Comparison of ENCODE assay signal across 10 mouse cellular contexts in genomic region chr17:50025173-50025626, GRCm38 (mm10).
DNase-seq lines count a peak whose midpoint lies in the region; ATAC-seq and TF ChIP-seq lines count a peak whose summit lies in the region.
"Had no signal": no experiment of that assay in that cellular context is flagged by ENCODE, and none has a peak within 500 bp of the region (broad histone marks: within the 10 kb centered on the region; RNA-seq: fewer than 3 reads in every experiment).

No protein-coding gene starts in this region.

- H3K4me1 ChIP-seq in heart, adult 2 months (ENCODE audit: control insufficient read depth, insufficient read depth, low read length), result peaks cover 8% of the 10 kb centered on the region
- H3K4me1 ChIP-seq in heart, embryonic 10.5 days, result peaks cover 14% of the 10 kb centered on the region; the same call in 1 of the 2 replicates
- peaks cover 31 to 73% of the 10 kb centered on the region in 2 experiments for H3K4me1 ChIP-seq in CH12.LX (ENCODE audit: control insufficient read depth in 1 of 2, insufficient read depth in 2 of 2)
- H3K4me1 ChIP-seq in neural tube, embryonic 15.5 days, result peaks cover 13% of the 10 kb centered on the region

- H3K79me2 ChIP-seq in heart, adult 2 months (replicated peaks; ENCODE audit: control insufficient read depth, insufficient read depth, low read length), result no peaks in the 10 kb centered on the region
- H3K79me2 ChIP-seq in CH12.LX (replicated peaks; ENCODE audit: control insufficient read depth, extremely low read depth, insufficient read depth, poor library complexity, severe bottlenecking), result no peaks in the 10 kb centered on the region
- no peaks in the 10 kb centered on the region for H3K79me2 ChIP-seq in macrophage (ENCODE audit: inconsistent target)

- intact Hi-C loops in heart, adult 2 months (cut with DNase I), result loop anchor here (5.0 kb wide), 1 partner anchor 38 kb away; no protein-coding TSS in a partner anchor
- intact Hi-C loops in left cerebral cortex, postnatal 4 days (cut with DNase I), result no loop called here

- 45% methylated on average over 4 of the region's 4 CpGs for WGBS in heart, adult 2 months
- WGBS in heart, embryonic 10.5 days, result 40% methylated on average over 4 of the region's 4 CpGs
- 0% methylated on average over 4 of the region's 4 CpGs for WGBS in macrophage (ENCODE audit: missing documents)
- 75% methylated on average over 4 of the region's 4 CpGs for WGBS in neural tube, embryonic 15.5 days

- no peak; the same call in none of the 2 replicates for TF ChIP-seq RAD21 in CH12.LX (IDR thresholded peaks at IDR 0.05; ENCODE audit: low read depth, low read length)

- TF ChIP-seq POLR2A in heart, adult 2 months (IDR thresholded peaks at IDR 0.05; ENCODE audit: insufficient read depth, low read depth, low read length), result no peak
- no peak for TF ChIP-seq POLR2A in CH12.LX (IDR thresholded peaks at IDR 0.05; ENCODE audit: low read depth, low read length)

- peaks cover 3% of the 10 kb centered on the region for H3K36me3 ChIP-seq in heart, adult 2 months (ENCODE audit: control insufficient read depth, insufficient read depth, low read length)
- no peaks in the 10 kb centered on the region for H3K36me3 ChIP-seq in heart, embryonic 10.5 days
- H3K36me3 ChIP-seq in CH12.LX (replicated peaks in 1 of 2; ENCODE audit: control insufficient read depth in 1 of 2, insufficient read depth in 1 of 2, low read length in 1 of 2) (peaks cover 12 to 31% of the 10 kb centered on the region in 2 experiments), macrophage (ENCODE audit: inconsistent target) (no peaks in the 10 kb centered on the region)
- H3K36me3 ChIP-seq in neural tube, embryonic 15.5 days, result no peaks in the 10 kb centered on the region
- H3K36me3 ChIP-seq: G1E; neural tube, embryonic 13.5 days had no signal

- no peaks in the 10 kb centered on the region for H3K27me3 ChIP-seq in heart, adult 2 months (ENCODE audit: control insufficient read depth, insufficient read depth, low read length)
- H3K27me3 ChIP-seq in heart, embryonic 10.5 days (ENCODE audit: insufficient read depth, poor library complexity, severe bottlenecking), result no peaks in the 10 kb centered on the region
- H3K27me3 ChIP-seq in CH12.LX (replicated peaks), result no peaks in the 10 kb centered on the region
- H3K27me3 ChIP-seq in neural tube, embryonic 15.5 days (replicated peaks), result no peaks in the 10 kb centered on the region
- H3K27me3 ChIP-seq: neural tube, embryonic 13.5 days had no signal

- dilution Hi-C loops in CH12.LX (cut with MboI; ENCODE audit: extremely low pct_ligation_motif_present, extremely low pct_unique_long_range_greater_than_20kb, low sequenced_read_pairs), result no loop called here

- no peak for TF ChIP-seq CTCF in heart, adult 2 months (IDR thresholded peaks at IDR 0.05)
- TF ChIP-seq CTCF in CH12.LX (conservative IDR thresholded peaks at IDR 0.05 in 1 of 2, IDR thresholded peaks at IDR 0.05 in 1 of 2; ENCODE audit: low read depth in 2 of 2, low read length in 2 of 2), result no peak

- in situ Hi-C loops in CH12.LX (cut with MboI; ENCODE audit: low pct_ligation_motif_present, low pct_unique_long_range_greater_than_20kb, low sequenced_read_pairs), result no loop called here

- H3K4me3 ChIP-seq in heart, adult 2 months, result no peak overlapping the region
- no peak overlapping the region for H3K4me3 ChIP-seq in heart, embryonic 10.5 days
- H3K4me3 ChIP-seq in CH12.LX (replicated peaks in 1 of 3; ENCODE audit: low read depth in 2 of 3, low read length in 2 of 3, poor library complexity in 1 of 3) (no peak overlapping the region), macrophage (ENCODE audit: inconsistent target) (no peak overlapping the region)
- H3K4me3 ChIP-seq in neural tube, embryonic 15.5 days (replicated peaks), result no peak overlapping the region
- H3K4me3 ChIP-seq: neural tube, embryonic 13.5 days had no signal

- no peaks in the 10 kb centered on the region for H3K9me3 ChIP-seq in heart, embryonic 10.5 days
- peaks cover 6% of the 10 kb centered on the region for H3K9me3 ChIP-seq in CH12.LX (replicated peaks; ENCODE audit: low read length)
- no peaks in the 10 kb centered on the region for H3K9me3 ChIP-seq in neural tube, embryonic 15.5 days (replicated peaks)
- H3K9me3 ChIP-seq: neural tube, embryonic 13.5 days had no signal

- peak overlapping the region; percentile 68 for H3K27ac ChIP-seq in heart, adult 2 months
- no peak overlapping the region for H3K27ac ChIP-seq in heart, embryonic 10.5 days
- H3K27ac ChIP-seq in CH12.LX (ENCODE audit: insufficient read depth, low read depth), result peak overlapping the region; percentile 95
- H3K27ac ChIP-seq in macrophage, result peak overlapping the region; percentile 98
- H3K27ac ChIP-seq in neural tube, embryonic 15.5 days (replicated peaks), result no peak overlapping the region
- H3K27ac ChIP-seq: neural tube, embryonic 13.5 days had no signal

- peak; percentile 57 to 76 for DNase-seq in heart, adult 2 months
- DNase-seq in heart, embryonic 10.5 days (ENCODE audit: low spot score), result no peak
- peak; percentile 96 for DNase-seq in CH12.LX (ENCODE audit: extremely low read depth)
- DNase-seq in induced T-regulatory cell, adult 2 months (ENCODE audit: low read depth), result peak; percentile 84
- no peak for DNase-seq in left cerebral cortex, postnatal 4 days
- no peak for DNase-seq in thymus, postnatal 36 days

- peak overlapping the region; percentile 2; the same call in 1 of the 2 replicates for H3K4me2 ChIP-seq in CH12.LX (ENCODE audit: insufficient read depth, low read depth, poor library complexity, severe bottlenecking)
- no peak overlapping the region for H3K4me2 ChIP-seq in neural tube, embryonic 15.5 days
- H3K4me2 ChIP-seq: neural tube, embryonic 13.5 days had no signal

- no peak for ATAC-seq in neural tube, embryonic 15.5 days (ENCODE audit: low FRiP score)

- peak; percentile 68; the same call in 1 of the 2 replicates for TF ChIP-seq EP300 in heart, adult 2 months (IDR thresholded peaks at IDR 0.05; ENCODE audit: insufficient read depth, low read depth, low read length)
- peak; percentile 88 for TF ChIP-seq EP300 in CH12.LX (IDR thresholded peaks at IDR 0.05; ENCODE audit: low read length)

- no peak overlapping the region for H3K9ac ChIP-seq in heart, adult 2 months (ENCODE audit: low read depth, low read length)
- 0 out of 2 replicates have a peak overlapping the region, but pooled peaks have one; percentile 23 for H3K9ac ChIP-seq in CH12.LX (ENCODE audit: insufficient read depth, low read depth)
- no peak overlapping the region for H3K9ac ChIP-seq in neural tube, embryonic 15.5 days (replicated peaks)
- H3K9ac ChIP-seq: neural tube, embryonic 13.5 days had no signal

TF ChIP-seq in CH12.LX, 34 proteins besides CTCF, POLR2A, EP300 and RAD21 (continues in another document):
- no peak for TF ChIP-seq CHD1 (IDR thresholded peaks at IDR 0.05; ENCODE audit: low read depth, low read length)
- no peak; the same call in 1 of the 2 replicates for TF ChIP-seq JUN (IDR thresholded peaks at IDR 0.05; ENCODE audit: insufficient read depth, low read depth, low read length)
- TF ChIP-seq MYC (IDR thresholded peaks at IDR 0.05; ENCODE audit: low read depth, low read length), result peak; percentile 79
- TF ChIP-seq HCFC1 (IDR thresholded peaks at IDR 0.05; ENCODE audit: low read depth, low read length), result peak; percentile 53; the same call in 1 of the 2 replicates
- 0 out of 2 replicates have a peak, but pooled peaks have one; percentile 4 for TF ChIP-seq MAX (IDR thresholded peaks at IDR 0.05; ENCODE audit: low read length)
- peak; percentile 81 for TF ChIP-seq MEF2A (IDR thresholded peaks at IDR 0.05; ENCODE audit: borderline replicate concordance, low read depth, low read length)
- TF ChIP-seq MXI1 (IDR thresholded peaks at IDR 0.05; ENCODE audit: low read depth, low read length), result peak; percentile 43; the same call in 1 of the 2 replicates
- peak; percentile 47; the same call in 1 of the 2 replicates for TF ChIP-seq RCOR1 (conservative IDR thresholded peaks at IDR 0.05; ENCODE audit: low read depth, low read length)
- peak; percentile 36; the same call in 1 of the 2 replicates for TF ChIP-seq ELF1 (IDR thresholded peaks at IDR 0.05; ENCODE audit: low read depth, low read length)
- TF ChIP-seq USF2 (conservative IDR thresholded peaks at IDR 0.05; ENCODE audit: low read depth, low read length), result no peak
- TF ChIP-seq SIN3A (IDR thresholded peaks at IDR 0.05; ENCODE audit: low read length), result peak; percentile 80
- peak; percentile 76 for TF ChIP-seq MAFK (IDR thresholded peaks at IDR 0.05; ENCODE audit: insufficient replicate concordance, low read length)
- no peak for TF ChIP-seq KAT2A (IDR thresholded peaks at IDR 0.05; ENCODE audit: insufficient replicate concordance, low read length)
- no peak for TF ChIP-seq ZKSCAN1 (IDR thresholded peaks at IDR 0.05; ENCODE audit: borderline replicate concordance, low read depth, low read length)
- TF ChIP-seq BHLHE40 (IDR thresholded peaks at IDR 0.05; ENCODE audit: low read depth, low read length), result peak; percentile 77
- peak; percentile 92 for TF ChIP-seq CHD2 (IDR thresholded peaks at IDR 0.05; ENCODE audit: low read length)
- TF ChIP-seq TCF12 (IDR thresholded peaks at IDR 0.05; ENCODE audit: low read depth, low read length), result peak; percentile 69
- TF ChIP-seq ZNF384 (IDR thresholded peaks at IDR 0.05; ENCODE audit: low read depth, low read length), result no peak; the same call in 1 of the 2 replicates
- TF ChIP-seq NRF1 (IDR thresholded peaks at IDR 0.05; ENCODE audit: low read depth, low read length), result no peak
- peak; percentile 97 for TF ChIP-seq IRF4 (IDR thresholded peaks at IDR 0.05; ENCODE audit: low read depth, low read length)
- no peak; the same call in 1 of the 2 replicates for TF ChIP-seq MAZ (IDR thresholded peaks at IDR 0.05; ENCODE audit: low read depth, low read length)
- no peak for TF ChIP-seq POLR2AphosphoS2 (IDR thresholded peaks at IDR 0.05; ENCODE audit: low read depth, low read length)
- no peak for TF ChIP-seq GABPA (IDR thresholded peaks at IDR 0.05; ENCODE audit: insufficient replicate concordance, low read depth, low read length)
- 0 out of 2 replicates have a peak, but pooled peaks have one; percentile 13 for TF ChIP-seq ZMIZ1 (IDR thresholded peaks at IDR 0.05; ENCODE audit: low read depth, low read length)
- no peak for TF ChIP-seq UBTF (IDR thresholded peaks at IDR 0.05; ENCODE audit: low read depth, low read length)
- no peak for TF ChIP-seq E2F4 (IDR thresholded peaks at IDR 0.05; ENCODE audit: insufficient replicate concordance, low read depth, low read length)
- TF ChIP-seq SMC3 (IDR thresholded peaks at IDR 0.05; ENCODE audit: low read depth, low read length), result no peak
- no peak for TF ChIP-seq USF1 (IDR thresholded peaks at IDR 0.05; ENCODE audit: low read depth, low read length)
- TF ChIP-seq TBP (conservative IDR thresholded peaks at IDR 0.05; ENCODE audit: low read depth, low read length), result 0 out of 2 replicates have a peak, but pooled peaks have one; percentile 38
- no peak for TF ChIP-seq ZC3H11A (IDR thresholded peaks at IDR 0.05; ENCODE audit: low read depth, low read length)
- TF ChIP-seq ETS1 (conservative IDR thresholded peaks at IDR 0.05; ENCODE audit: low read depth, low read length), result peak; percentile 77

Comparison
In these comparisons a context has a peak if more than half of its experiments do, and no peak if none do; other contexts are left out.
1. DNase-seq: peak in heart, adult 2 months (2 of 2), CH12.LX (single experiment) and induced T-regulatory cell, adult 2 months (single experiment); none in heart, embryonic 10.5 days (single experiment), left cerebral cortex, postnatal 4 days (single experiment) and thymus, postnatal 36 days (0 of 2).
2. H3K27ac ChIP-seq: peak in heart, adult 2 months (single experiment), CH12.LX (single experiment) and macrophage (single experiment); none in heart, embryonic 10.5 days (single experiment) and neural tube, embryonic 15.5 days (single experiment).